21 mouse cellular contexts compared by ENCODE assay signal in the genomic region with DNA sequence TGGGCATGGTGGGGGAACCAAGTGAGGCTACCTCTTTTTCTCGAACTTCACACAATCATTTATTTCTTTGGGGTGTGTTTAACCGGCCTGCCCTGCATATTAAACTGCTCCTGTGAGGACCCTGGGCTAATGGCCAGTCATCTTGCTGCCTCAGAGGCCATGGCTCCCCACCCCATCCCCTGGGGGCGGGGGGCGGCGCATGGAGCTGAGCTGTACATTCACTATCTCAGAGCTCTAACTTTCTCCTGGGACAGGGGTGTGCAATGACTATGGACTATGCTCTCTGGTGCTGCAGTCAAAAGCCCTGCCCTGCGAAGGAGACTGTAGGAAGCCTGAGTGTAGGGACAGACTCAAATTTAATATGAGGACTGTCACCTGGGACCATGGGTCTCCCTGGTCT. TPM values are rescaled to one million over a fixed set of nuclear protein-coding genes. Genes with fewer than 3 reads are reported as not detected.
"Had no signal": no experiment of that assay in that cellular context is flagged by ENCODE, and none has a peak within 500 bp of the region (broad histone marks: within the 10 kb centered on the region; RNA-seq: fewer than 3 reads in every experiment).

No protein-coding gene starts in this region.

- H3K27ac ChIP-seq: hindbrain, embryonic 10.5 days; hindbrain, embryonic 12.5 days; hindbrain, embryonic 14.5 days; layer of hippocampus, adult 2 months; limb, embryonic 12.5 days; liver, embryonic 13.5 days; liver, embryonic 15.5 days had no signal

- H3K27me3 ChIP-seq: heart, embryonic 12.5 days; hindbrain, embryonic 12.5 days; limb, embryonic 12.5 days; liver, embryonic 13.5 days; liver, embryonic 15.5 days had no signal

- H3K9ac ChIP-seq: heart, embryonic 12.5 days; hindbrain, embryonic 12.5 days; hindbrain, embryonic 14.5 days; limb, embryonic 12.5 days; liver, embryonic 13.5 days; liver, embryonic 15.5 days; liver, postnatal 0 days had no signal

- H3K36me3 ChIP-seq: heart, embryonic 12.5 days; hindbrain, embryonic 10.5 days; hindbrain, embryonic 12.5 days; limb, embryonic 12.5 days; liver, embryonic 13.5 days; liver, embryonic 15.5 days had no signal

- H3K4me2 ChIP-seq: heart, embryonic 12.5 days; hindbrain, embryonic 12.5 days; hindbrain, embryonic 14.5 days; limb, embryonic 12.5 days; liver, embryonic 11.5 days; liver, embryonic 13.5 days; liver, embryonic 15.5 days had no signal

- H3K4me1 ChIP-seq: liver, embryonic 15.5 days had no signal

- ATAC-seq: forebrain, embryonic 16.5 days; hindbrain, embryonic 16.5 days; inflammation-experienced regulatory T-cells, adult 6 months; intestine, embryonic 16.5 days; liver, postnatal 0 days had no signal

- H3K9me3 ChIP-seq: heart, embryonic 12.5 days; hindbrain, embryonic 10.5 days; hindbrain, embryonic 12.5 days; limb, embryonic 12.5 days; liver, embryonic 13.5 days; liver, embryonic 15.5 days had no signal

- H3K4me3 ChIP-seq: heart, embryonic 12.5 days; hindbrain, embryonic 10.5 days; hindbrain, embryonic 12.5 days; layer of hippocampus, adult 2 months; limb, embryonic 12.5 days; liver, embryonic 13.5 days; liver, embryonic 15.5 days had no signal

- DNase-seq: gastrocnemius, postnatal 14 days; heart, adult 18-20 months; heart, postnatal 10 days; heart, postnatal 4 days; kidney, adult 2 months; left cerebral cortex, postnatal 4 days; liver; liver, embryonic 13.5 days; liver, postnatal 0 days had no signal

RNA-seq across cellular contexts. Expression of gene Kazn, which starts 22.2 kb away (rescaled TPM):
- polyA plus RNA-seq: inflammation-experienced regulatory T-cells, adult 6 months had no signal
